Mouse (Mus musculus): ENCODE measurements around the gene Ccdc155. TPM values are rescaled to one million over a fixed set of nuclear protein-coding genes. Genes with fewer than 3 reads are reported as not detected.
"Not testable (repeated sequence)": the region's sequence is repeated elsewhere in the genome, so short reads cannot be mapped to it uniquely, and the experiment has no call there.

The Ccdc155 gene
- total RNA-seq, 2 experiments from 2014 or later: 3.0 to 3.5 TPM

DNA sequence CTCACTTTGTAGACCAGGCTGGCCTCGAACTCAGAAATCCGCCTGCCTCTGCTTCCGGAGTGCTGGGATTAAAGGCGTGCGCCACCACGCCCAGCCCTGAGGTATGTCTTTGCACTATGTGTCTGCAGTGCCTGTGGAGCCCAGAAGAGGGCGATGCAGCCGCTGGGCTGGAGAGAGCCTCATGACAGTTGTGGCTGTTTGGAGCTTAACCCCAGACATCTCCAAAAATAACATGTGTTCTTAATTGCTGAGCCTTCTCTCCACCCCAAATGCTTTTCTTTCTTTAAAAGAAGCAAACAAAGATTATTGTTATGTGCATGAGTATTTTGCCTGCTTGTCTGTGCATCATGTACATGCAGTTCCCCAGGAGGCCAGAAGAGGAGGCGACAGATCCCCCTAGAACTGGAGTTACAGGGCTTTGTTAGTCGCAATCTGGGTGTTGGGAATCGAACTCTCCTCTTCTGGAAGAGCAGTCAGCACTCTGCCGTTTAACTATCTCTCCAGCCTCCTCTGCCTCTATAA is 49.6 kb downstream of the Ccdc155 start:
- DNase-seq (ENCODE audit: low spot score in 2 of 2): peak; percentile 56 to 78
- intact Hi-C loops (cut with DNase I): no loop called here

DNA sequence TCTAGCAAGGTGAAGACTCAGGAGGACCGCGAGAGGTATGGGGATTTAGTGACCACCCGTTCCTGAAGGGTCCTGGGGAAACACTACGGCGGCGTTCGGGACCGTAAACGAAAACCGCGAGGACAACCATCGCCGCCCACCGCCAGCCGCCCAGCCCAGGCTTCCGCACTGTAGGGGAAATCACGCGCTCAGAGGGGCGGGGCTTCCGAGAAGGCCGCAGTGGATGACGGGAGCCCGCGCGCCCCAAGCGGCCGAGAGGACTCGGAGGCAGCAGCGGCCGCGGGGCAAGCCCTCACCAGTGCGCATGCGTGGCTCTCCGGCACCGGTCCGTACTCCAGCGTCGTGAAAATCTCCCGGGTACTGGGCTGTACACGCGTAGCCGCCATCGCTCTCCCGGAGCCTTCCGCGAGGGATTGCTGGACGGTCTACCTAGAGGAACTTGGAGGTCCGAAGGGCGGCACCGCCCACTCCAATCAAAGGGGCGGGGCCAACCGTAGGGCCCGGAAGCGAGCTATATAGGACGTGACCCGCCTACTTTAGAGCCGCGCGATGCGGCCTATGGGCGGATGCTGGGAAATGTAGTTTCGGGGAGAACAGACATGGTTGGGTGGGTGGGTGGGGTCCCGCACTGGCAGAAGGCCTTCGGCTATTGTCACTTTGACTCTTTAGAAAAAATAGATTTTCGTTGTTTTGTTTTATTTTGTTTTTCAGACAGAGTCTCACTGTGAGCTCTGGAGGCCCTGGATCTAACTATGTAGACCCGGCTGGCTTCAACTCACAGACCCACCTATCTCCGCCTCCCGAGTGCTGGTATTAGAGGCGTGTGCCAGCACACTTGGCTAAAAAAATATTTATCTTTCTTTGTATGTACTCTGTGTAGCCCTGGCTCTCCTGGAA is 50.3 kb downstream of the Ccdc155 start, which contains the start of the genes Pih1d1 and Aldh16a1:
Gene Pih1d1 (plus strand): TSS at position 208 of the 897 bp plus-strand sequence.
Gene Aldh16a1 (minus strand): TSS at position 489 of the 897 bp plus-strand sequence.
- DNase-seq (ENCODE audit: low spot score in 2 of 2): peak; percentile 97 to 98
- intact Hi-C loops (cut with DNase I): no loop called here

DNA sequence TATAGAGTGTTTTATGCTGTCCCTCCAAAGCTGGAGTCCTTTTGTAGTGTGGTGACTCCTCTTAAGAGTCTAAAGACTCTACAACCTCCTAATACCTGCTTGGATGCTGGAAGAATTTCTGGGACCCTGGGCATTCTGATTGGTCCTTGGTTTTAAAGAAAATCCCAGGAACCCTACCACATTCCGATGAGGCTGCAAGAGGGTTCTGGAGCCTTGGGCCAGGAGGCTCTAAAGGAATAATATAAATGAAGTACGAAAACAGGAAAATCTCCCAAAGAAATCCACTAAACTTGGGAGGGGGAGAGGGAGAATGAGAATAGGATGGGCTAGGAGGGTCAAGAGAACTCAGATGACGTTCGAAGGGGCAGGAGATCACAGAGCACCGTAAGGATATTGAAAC is 51.1 kb downstream of the Ccdc155 start:
- intact Hi-C loops (cut with DNase I): no loop called here
- no peak for DNase-seq (ENCODE audit: low spot score in 2 of 2)

DNA sequence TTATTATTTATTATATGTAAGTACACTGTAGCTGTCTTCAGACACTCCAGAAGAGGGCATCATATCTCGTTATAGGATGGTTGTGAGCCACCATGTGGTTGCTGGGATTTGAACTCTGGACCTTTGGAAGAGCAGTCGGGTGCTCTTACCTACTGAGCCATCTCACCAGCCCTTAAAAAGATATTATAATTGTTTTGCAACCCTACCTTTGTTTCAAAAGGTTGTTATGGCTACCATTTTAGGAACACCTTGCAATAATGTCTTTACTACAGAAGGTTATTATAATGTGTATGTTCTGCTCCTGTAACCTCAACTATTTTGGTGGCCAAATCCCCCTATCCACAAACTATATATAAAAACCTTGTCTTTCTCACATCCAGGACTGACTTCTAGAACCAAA is 51.6 kb downstream of the Ccdc155 start:
- DNase-seq (ENCODE audit: low spot score in 2 of 2); intact Hi-C loops (cut with DNase I): not testable (repeated sequence)

DNA sequence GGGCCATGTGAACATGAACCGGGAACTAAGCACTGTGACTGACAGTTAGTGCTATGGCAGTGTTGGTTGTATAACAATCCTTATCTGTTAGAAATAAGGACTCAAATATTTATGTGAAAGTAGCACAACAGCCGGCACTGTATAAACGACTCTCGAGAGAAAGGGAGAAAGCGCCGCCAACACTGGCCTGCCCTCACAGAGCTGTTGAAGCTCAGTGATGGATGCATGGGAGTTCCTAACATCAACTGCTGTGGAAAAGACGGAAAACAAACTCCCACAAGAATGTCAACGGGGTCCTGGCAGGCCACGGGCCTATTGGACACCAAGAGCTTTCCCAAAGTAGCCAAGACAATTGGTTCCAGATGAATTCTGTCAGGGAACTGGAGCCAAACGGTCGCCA is 53.4 kb downstream of the Ccdc155 start:
- intact Hi-C loops (cut with DNase I): no loop called here
- DNase-seq (ENCODE audit: low spot score in 2 of 2): no peak

DNA sequence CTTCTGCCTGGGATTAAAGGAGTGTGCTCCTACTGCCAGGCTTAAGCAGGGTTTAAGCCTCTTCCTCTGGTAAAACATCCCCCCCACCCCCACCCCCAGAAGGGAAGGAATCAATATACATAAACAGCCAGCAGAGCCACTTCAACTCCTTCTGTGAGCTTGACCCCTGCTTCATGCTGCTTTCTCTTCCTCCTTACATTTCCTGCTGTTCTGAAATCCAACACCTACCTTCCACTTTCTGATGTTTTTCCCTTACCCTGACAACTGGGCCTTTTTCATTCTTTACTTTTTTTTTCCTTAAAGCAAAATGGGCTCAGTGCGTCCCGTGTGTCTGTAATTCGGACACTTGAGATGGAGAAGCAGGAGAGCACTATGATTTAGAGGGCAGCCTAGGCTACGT is 54.4 kb downstream of the Ccdc155 start:
- DNase-seq (ENCODE audit: low spot score in 2 of 2): no peak
- intact Hi-C loops (cut with DNase I): no loop called here

DNA sequence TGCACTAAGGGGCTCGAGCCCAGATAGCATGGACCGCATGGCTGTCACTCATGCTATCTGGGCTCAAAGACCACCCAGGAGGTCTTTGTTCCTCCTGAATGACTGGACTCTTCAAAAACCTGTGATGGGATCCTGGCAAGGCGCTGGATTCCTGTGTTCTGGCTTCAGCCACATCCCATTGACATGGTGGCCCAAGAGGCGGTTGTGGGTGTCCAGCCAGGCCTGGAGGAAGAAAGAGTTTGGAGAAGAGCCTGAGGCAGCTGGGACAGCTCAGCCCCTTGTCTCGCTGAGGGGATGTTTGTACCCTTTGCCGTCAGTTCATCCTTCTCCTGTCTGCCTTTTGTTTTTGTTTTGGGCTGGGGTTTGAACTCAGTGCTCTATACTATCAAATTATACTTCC is 55.1 kb downstream of the Ccdc155 start:
- DNase-seq (ENCODE audit: low spot score in 2 of 2): no peak
- intact Hi-C loops (cut with DNase I): no loop called here

DNA sequence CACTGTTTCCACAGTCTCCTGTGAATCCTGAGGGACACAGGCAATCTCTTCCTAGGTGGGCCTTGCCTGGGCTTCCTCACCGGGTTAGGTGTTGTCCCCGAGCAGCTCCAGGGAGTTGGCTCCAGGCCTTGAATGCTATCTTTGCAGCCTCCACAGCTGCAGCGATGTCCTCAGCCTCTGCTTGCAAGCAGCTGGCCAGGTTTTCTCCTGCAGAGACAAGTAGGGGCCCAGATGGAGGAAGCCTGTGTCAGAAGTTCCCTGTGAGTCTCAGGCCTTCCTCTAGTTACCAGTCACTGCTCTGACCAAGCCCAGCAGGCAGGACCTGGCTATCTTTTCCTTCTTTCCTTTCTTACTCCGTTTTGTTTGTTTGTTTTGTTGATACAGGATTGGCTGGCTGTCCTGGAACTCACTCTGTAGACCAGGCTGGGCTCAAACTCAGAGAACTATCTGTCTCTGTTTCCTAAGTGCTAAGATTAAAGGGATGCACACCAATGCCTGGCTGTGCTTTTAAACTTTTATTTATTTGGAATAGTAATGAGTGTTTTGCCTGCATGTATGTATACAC is 56.1 kb downstream of the Ccdc155 start:
- intact Hi-C loops (cut with DNase I): no loop called here
- no peak for DNase-seq (ENCODE audit: low spot score in 2 of 2)

DNA sequence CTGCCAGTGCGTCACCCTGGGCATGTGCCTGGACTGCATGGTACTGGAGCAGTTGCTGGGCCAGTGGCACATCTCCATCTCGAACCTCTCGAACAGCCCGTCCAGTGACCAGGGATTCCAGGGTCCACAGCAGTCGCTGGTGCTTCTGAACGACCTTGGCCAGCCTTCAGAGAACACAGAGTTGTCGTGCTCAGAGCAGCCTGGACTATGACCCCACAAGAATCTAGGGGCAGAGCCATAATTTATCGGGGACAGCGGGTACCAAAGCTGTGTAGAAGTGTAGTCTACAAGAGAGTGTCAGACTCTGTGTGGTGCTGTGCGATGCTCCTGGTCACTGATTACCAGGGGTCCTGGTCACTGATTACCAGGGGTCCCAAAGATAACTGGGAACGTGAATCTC is 56.8 kb downstream of the Ccdc155 start:
- no peak for DNase-seq (ENCODE audit: low spot score in 2 of 2)
- intact Hi-C loops (cut with DNase I): no loop called here

DNA sequence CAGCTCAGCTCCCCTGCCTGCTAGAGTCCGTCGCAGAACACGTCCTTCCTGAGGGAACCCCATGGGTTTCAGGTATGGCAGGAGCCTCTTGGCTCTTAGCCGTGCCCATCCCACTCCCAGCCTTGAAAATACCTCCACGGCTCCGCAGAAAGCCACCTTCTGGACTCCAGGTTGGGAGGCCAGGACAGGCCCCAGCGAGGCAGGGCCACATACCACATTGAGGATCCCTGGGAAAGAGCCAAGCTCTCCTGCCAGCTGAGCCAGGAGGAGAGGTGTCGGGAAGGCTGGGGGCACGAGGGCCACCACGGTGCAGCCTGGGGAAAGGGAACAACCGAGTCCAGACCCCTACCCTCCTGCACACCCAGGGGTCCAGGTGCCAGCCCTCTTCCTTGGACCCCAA is 57.4 kb downstream of the Ccdc155 start:
- intact Hi-C loops (cut with DNase I): no loop called here
- no peak for DNase-seq (ENCODE audit: low spot score in 2 of 2)

DNA sequence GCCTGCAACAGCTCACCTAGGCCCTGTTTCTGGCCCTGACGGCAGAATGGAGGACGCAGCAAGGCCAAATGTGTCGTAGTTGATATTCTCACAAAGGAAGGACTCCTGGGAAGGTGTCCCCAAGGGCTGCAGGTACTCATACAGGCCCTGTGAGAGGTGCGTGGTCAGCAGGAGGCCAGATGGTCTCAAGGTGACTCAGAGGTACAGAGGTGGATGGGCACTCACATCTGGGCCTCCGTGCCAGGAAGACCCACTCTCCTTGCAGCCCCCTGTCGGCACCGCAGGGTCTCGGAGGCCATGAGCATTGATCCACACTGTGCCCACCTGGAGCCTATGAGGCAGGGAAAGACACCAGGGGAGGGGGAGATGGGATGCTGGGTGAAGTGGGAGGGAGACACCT is 59.2 kb downstream of the Ccdc155 start:
- no peak for DNase-seq (ENCODE audit: low spot score in 2 of 2)
- intact Hi-C loops (cut with DNase I): no loop called here

DNA sequence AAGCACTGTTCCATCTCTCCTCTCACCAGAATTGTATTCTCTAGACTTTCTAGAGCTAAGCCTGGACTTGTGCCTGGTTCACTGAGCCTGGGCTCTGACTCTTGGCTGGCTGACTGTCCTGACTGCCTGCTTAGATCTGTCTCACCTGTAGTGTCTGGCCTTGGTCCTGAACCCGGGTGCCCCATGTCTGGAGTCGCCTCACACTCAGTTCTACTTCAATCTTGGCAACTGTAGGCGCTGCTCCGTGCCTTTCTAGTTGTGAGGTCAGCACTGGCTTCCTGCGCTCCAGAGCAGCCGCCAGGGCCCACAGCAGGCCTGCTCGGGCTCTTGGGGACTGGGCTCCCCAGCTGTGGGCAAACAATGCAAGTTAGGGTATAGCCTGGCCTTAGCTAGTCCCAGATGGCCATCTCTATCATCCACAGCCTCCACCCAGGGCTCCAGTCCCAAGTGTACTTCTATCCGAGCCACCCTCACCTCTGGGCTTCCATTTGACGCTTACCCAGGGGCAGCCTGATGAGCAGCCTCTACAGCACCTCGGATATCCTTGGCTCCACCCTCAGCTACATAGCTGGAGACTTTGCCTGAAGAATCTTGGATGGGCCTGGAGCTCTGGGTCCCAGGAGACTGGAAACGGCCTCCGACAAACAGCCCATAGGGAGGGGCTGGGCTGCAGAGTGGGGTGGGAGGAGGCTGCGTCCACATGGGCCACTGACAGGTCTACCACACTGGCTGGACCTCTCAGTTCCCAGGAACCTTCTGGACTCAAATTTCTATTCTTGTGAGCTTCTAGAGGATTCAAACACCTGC is 60.1 kb downstream of the Ccdc155 start:
- DNase-seq (ENCODE audit: low spot score in 2 of 2): no peak
- intact Hi-C loops (cut with DNase I): no loop called here

DNA sequence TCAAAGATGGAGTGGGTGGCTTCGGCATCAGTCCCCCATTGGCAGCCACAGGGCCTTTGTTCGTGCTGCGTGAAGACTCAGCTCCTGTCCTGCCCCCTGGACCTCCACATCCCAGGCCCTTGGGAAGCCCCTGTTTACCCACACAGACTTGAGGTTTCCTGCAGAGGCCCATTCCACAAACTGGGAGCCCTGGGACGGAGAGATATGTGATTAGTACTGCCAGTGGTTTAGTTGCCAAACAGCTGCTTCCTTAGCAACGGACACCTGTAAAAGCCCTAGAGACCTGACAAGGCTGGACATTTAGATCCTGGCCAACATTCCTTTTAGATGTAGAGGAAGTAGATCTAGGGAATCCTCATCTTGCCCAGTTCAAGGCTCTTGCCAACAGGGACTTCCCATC is 62.8 kb downstream of the Ccdc155 start:
- intact Hi-C loops (cut with DNase I): no loop called here
- DNase-seq (ENCODE audit: low spot score in 2 of 2): no peak

DNA sequence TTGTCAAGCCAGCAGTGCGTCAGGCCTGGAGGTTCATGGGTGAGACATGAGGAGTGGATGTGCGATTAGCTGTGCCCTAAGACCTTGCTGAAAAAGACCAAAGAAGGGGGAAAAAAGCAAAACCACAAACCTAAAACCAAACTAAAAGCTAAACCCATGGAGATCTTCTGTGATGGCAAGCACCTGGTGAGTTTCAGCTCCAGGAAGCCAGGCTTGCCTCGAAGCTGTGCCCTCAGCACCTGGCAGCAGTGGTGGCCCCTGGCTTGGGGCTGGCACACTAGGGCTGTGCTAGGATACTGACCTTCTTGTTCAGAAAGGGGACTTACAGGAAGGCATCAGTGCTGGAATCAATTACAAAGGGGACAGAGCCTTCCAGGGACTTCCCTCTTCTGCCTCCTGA is 63.4 kb downstream of the Ccdc155 start:
- intact Hi-C loops (cut with DNase I): no loop called here
- no peak for DNase-seq (ENCODE audit: low spot score in 2 of 2)

DNA sequence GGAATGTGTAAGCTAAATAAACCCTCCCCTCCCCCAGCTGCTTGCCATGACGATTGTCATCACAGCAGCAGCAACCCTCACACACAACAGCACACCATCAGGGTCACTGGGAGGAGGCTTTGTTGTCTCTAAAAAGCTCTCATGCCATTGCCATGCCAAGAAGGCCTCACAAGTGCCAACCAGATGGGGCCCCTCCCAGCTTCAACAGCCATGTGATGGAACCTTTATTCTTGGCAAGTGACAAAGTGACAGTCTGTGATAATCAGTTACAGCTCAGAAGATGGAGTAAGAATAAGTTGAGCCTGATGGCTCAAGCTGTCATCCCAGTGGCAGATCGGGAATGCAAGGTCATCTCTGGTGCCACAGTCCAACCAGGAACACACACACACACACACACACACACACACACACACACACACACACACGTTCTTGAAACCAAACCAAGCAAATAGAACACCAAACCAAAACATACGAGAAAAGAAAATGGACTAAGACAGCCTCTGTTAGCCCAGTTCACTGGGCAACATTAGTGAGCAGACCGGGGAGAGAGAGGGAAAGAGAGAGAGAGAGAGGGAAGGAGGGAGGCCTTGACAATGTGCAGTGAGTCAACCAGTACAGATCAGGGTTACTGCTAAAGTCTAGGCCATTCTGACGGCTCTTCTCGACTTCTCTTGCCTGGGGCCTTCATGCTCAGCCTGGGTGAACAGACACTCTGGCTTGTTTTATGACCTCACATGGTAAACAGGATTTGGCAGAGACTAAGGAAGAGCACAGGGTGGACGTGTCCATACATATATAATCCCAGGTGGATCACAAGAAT is 64.6 kb downstream of the Ccdc155 start:
- no peak for DNase-seq (ENCODE audit: low spot score in 2 of 2)
- intact Hi-C loops (cut with DNase I): no loop called here

DNA sequence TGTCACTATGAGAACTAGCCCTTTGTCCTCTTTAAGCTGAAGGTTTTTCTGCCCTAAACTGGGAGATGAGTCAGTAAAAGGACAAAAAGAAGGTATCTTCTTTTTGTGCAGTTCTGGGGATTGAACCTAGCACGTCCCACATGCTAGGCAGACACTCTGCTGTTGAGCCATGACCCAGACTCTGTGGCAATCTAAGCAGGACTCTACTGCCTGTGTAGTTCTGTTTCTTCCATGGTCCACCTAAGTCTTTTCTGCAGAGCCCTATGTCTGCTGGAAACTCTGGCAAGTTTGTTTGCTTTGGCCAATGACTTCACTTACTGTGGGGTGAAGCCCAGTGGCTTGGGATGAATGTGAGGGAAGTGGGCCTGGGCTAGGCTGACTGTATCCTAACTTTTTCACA is 66.3 kb downstream of the Ccdc155 start:
- no peak for DNase-seq (ENCODE audit: low spot score in 2 of 2)

DNA sequence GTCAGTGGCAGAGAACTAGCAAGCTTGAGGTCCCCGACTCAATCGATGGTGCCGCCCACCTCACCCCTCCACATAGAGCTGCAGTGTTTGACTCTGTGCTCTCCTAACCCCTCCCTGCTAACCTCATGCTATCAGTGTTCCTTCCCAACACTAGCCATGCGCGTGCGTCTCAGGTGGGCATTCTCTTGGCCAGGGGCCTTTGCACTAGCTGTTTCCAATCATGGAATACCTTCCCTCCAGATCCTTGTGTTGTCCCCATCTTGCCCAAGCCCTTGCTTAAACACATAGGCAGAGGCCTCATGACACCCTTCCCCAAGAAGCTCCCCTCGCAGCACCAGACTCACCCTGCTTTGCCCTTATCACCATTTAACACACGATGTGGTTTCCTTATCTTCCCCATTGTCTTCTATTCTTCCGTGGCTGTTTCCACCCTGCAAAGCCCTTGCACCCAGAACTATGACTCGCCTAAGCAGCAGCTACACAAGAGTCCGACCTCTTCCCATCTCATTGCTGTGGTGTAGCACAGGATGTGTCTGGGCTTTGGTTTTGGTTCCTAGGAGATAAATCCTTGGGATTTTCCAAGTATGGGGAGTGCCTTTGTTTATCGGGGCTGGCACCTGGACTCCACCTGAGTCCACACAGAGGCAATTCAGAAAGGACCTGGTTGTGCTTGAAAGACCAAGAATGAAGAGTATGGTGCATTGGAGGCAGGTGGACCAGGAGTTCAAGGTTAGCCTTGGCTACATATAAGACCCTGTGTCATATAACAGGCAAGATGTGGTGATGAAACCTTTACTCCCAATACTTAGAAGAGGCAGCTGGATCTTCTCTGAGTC is 67.3 kb downstream of the Ccdc155 start:
- DNase-seq (ENCODE audit: low spot score in 2 of 2): no peak
- intact Hi-C loops (cut with DNase I): loop anchor here (2.0 kb wide), 1 partner anchor 59 kb away; no protein-coding TSS in a partner anchor

More for the DNA sequence above, 66.3 kb downstream of the Ccdc155 start:
- intact Hi-C loops (cut with DNase I): no loop called here

DNA sequence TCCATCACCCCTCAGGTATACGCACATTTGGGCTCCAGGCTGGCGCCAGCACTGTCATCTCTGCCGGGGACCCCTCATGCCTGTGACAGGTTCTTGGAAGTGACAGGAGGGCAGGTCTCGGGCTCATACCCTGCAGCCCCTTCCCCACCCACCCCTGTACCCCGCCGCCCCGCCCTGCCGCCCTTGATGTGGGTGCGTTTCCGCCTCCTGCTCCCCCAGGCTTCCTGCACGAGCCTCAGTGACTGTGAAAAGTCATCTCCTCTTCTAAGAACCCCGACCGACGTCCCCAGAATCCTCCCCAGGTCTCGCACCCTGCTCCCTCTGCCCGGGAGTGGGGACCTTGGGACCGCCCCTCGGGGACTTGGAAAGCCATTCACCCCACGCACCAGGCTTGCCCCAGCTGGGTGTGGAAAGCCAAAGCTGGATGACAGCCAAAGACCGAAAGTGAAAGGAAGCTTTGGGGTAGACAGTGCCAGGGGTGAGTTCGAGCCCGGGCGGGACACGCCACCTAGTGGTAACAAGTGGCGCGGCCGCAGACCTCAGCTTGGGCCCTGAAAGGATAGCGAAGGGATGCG is 68.6 kb downstream of the Ccdc155 start, which contains the start of the genes Gm45713 and Flt3l:
Gene Gm45713 (minus strand): TSS at position 239 of the 575 bp plus-strand sequence.
Gene Flt3l (minus strand): TSS at position 440 of the 575 bp plus-strand sequence.
- DNase-seq (ENCODE audit: low spot score in 2 of 2): peak; percentile 87 to 89
- intact Hi-C loops (cut with DNase I): loop anchor here (2.0 kb wide), 1 partner anchor 57 kb away; no protein-coding TSS in a partner anchor
